Mouse (Mus musculus): ENCODE data around the gene Nicn1. TPM values are rescaled to one million over a fixed set of nuclear protein-coding genes. Genes with fewer than 3 reads are reported as not detected.
A peak's percentile ranks its signal among the peaks of the same experiment; 100 is the strongest.
"Not testable (repeated sequence)": the region's sequence is repeated elsewhere in the genome, so short reads cannot be mapped to it uniquely, and the experiment has no call there.

Nicn1 gene
- polyA plus RNA-seq, 1 experiment, result 39.3 TPM

- Histone ChIP-seq H3K36me3 (ENCODE audit: control insufficient read depth, insufficient read depth, low read length) (no peaks in the 10 kb centered on the region), H3K27ac (ENCODE audit: insufficient read depth, low read depth, low read length) (no peak overlapping the region; the same call in 1 of the 2 replicates), H3K4me3 (ENCODE audit: insufficient read depth, low read depth, low read length) (no peak overlapping the region), H3K27me3 (replicated peaks; ENCODE audit: control insufficient read depth, insufficient read depth, low read length) (no peaks in the 10 kb centered on the region), H3K4me1 (ENCODE audit: control insufficient read depth, insufficient read depth, low read length) (peaks cover 10% of the 10 kb centered on the region)
- peak; percentile 42 for DNase-seq
- TF ChIP-seq POLR2A (IDR thresholded peaks at IDR 0.05; ENCODE audit: low read depth, low read length) (no peak), CTCF (conservative IDR thresholded peaks at IDR 0.05; ENCODE audit: insufficient read depth, insufficient read length, low read depth, low read length) (no peak)
- 55% methylated on average over 7 of the region's 7 CpGs for WGBS
Observed at GRCm38 (mm10) chr9:108267691-108268090, 22.5 kb upstream of the Nicn1 start.

GRCm38 (mm10) chr9:108268701-108269100 is 21.5 kb upstream of the Nicn1 start:
- 57% methylated on average over 7 of the region's 7 CpGs for WGBS
- H3K27me3 ChIP-seq (replicated peaks; ENCODE audit: control insufficient read depth, insufficient read depth, low read length), result not testable (repeated sequence)

GRCm38 (mm10) chr9:108271941-108272340 is 18.3 kb upstream of the Nicn1 start:
- 15% methylated on average over 2 of the region's 2 CpGs for WGBS
- H3K4me1 ChIP-seq (ENCODE audit: control insufficient read depth, insufficient read depth, low read length), result peaks cover 17% of the 10 kb centered on the region
- H3K4me3 ChIP-seq (ENCODE audit: insufficient read depth, low read depth, low read length), result no peak overlapping the region
- H3K27ac ChIP-seq (ENCODE audit: insufficient read depth, low read depth, low read length), result no peak overlapping the region
- no peaks in the 10 kb centered on the region for H3K27me3 ChIP-seq (replicated peaks; ENCODE audit: control insufficient read depth, insufficient read depth, low read length)
- H3K36me3 ChIP-seq (ENCODE audit: control insufficient read depth, insufficient read depth, low read length), result no peaks in the 10 kb centered on the region
- DNase-seq, result peak; percentile 59
- TF ChIP-seq CTCF (conservative IDR thresholded peaks at IDR 0.05; ENCODE audit: insufficient read depth, insufficient read length, low read depth, low read length) (no peak), POLR2A (IDR thresholded peaks at IDR 0.05; ENCODE audit: low read depth, low read length) (no peak)

More at GRCm38 (mm10) chr9:108268701-108269100, 21.5 kb upstream of the Nicn1 start:
- H3K4me3 ChIP-seq (ENCODE audit: insufficient read depth, low read depth, low read length); H3K4me1 ChIP-seq (ENCODE audit: control insufficient read depth, insufficient read depth, low read length); H3K36me3 ChIP-seq (ENCODE audit: control insufficient read depth, insufficient read depth, low read length); H3K27ac ChIP-seq (ENCODE audit: insufficient read depth, low read depth, low read length): not testable (repeated sequence)
- peak; percentile 33 for DNase-seq

- Histone ChIP-seq H3K4me1 (ENCODE audit: control insufficient read depth, insufficient read depth, low read length) (peaks cover 14% of the 10 kb centered on the region), H3K4me3 (ENCODE audit: insufficient read depth, low read depth, low read length) (no peak overlapping the region), H3K36me3 (ENCODE audit: control insufficient read depth, insufficient read depth, low read length) (no peaks in the 10 kb centered on the region), H3K27ac (ENCODE audit: insufficient read depth, low read depth, low read length) (no peak overlapping the region), H3K27me3 (replicated peaks; ENCODE audit: control insufficient read depth, insufficient read depth, low read length) (no peaks in the 10 kb centered on the region)
- TF ChIP-seq CTCF (conservative IDR thresholded peaks at IDR 0.05; ENCODE audit: insufficient read depth, insufficient read length, low read depth, low read length) (no peak), POLR2A (IDR thresholded peaks at IDR 0.05; ENCODE audit: low read depth, low read length) (no peak)
- 65% methylated on average over 5 of the region's 5 CpGs for WGBS
- DNase-seq, result no peak
Observed at GRCm38 (mm10) chr9:108272691-108273090, 17.5 kb upstream of the Nicn1 start.

DNA sequence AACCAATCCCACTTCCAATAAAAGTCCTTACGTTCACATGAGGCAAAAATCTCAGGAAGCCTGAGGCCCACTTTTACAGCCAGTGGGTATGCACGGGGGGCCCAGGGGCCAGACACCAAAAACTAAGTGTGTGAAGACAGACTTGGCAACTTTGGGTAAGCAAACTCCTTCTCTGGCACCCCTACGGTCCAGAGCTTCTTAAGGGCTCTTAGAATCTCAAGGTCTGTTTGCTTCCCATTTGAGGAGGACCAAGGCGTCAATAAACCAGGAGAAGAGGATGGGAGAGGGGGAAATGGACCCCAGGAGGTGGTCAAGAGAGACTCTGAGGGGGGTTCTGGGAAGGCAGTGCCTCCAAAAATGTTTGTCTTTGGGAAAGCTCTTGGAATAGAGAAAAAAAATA is 16.7 kb upstream of the Nicn1 start:
- H3K4me1 ChIP-seq (ENCODE audit: control insufficient read depth, insufficient read depth, low read length), result peaks cover 14% of the 10 kb centered on the region
- H3K27ac ChIP-seq (ENCODE audit: insufficient read depth, low read depth, low read length), result no peak overlapping the region
- H3K36me3 ChIP-seq (ENCODE audit: control insufficient read depth, insufficient read depth, low read length), result no peaks in the 10 kb centered on the region
- WGBS, result 86% methylated on average over 4 of the region's 4 CpGs
- DNase-seq, result no peak
- H3K27me3 ChIP-seq (replicated peaks; ENCODE audit: control insufficient read depth, insufficient read depth, low read length), result no peaks in the 10 kb centered on the region
- H3K4me3 ChIP-seq (ENCODE audit: insufficient read depth, low read depth, low read length), result no peak overlapping the region
- TF ChIP-seq CTCF (conservative IDR thresholded peaks at IDR 0.05; ENCODE audit: insufficient read depth, insufficient read length, low read depth, low read length) (no peak), POLR2A (IDR thresholded peaks at IDR 0.05; ENCODE audit: low read depth, low read length) (no peak)

DNA sequence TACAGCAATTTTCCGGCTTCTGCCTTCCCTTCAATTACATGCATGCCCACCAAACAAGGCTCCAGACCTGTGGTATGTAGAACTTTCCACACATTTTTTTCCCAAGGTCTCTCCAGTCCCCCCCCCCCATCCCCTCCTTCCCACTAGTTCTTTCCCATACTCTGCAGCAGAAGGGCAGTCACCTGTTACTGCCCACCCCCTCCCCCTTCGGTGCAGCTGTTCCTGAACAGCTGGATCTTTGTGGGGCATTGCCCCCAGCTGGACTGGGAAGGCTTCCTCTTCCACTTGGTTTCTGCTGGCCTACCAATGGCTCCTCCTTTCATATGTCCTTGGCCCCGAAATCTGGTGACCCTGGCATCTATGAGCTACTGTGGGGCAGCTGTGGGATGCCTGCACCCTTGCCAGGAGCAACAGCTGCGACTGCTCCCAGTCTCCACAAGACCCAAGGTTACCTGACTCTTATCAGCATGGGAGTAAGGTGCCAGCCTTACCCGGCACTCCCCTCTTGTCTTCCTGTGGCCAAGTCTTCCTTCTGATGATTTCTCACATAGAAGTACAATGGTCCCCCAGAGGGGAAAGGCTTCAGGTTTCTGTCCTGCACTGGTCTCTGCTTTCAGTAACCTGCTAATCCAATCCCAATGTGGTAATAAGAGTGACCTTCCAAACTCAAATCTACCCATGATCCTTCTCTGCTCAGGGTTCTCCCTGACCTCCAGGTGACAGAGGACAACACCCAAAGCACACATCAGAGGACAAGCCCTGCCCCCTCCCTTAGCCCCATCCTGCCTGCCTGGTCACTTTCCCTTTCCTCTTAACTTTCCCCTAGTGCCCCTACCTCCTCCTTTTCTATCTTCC is 15.5 kb upstream of the Nicn1 start:
- Histone ChIP-seq H3K27me3 (replicated peaks; ENCODE audit: control insufficient read depth, insufficient read depth, low read length) (no peaks in the 10 kb centered on the region), H3K36me3 (ENCODE audit: control insufficient read depth, insufficient read depth, low read length) (no peaks in the 10 kb centered on the region), H3K4me3 (ENCODE audit: insufficient read depth, low read depth, low read length) (no peak overlapping the region), H3K27ac (ENCODE audit: insufficient read depth, low read depth, low read length) (peak overlapping the region; percentile 8), H3K4me1 (ENCODE audit: control insufficient read depth, insufficient read depth, low read length) (peaks cover 14% of the 10 kb centered on the region)
- TF ChIP-seq POLR2A (IDR thresholded peaks at IDR 0.05; ENCODE audit: low read depth, low read length), result no peak
- TF ChIP-seq CTCF (conservative IDR thresholded peaks at IDR 0.05; ENCODE audit: insufficient read depth, insufficient read length, low read depth, low read length), result no peak
- no peak for DNase-seq
- 59% methylated on average over 5 of the region's 5 CpGs for WGBS

DNA sequence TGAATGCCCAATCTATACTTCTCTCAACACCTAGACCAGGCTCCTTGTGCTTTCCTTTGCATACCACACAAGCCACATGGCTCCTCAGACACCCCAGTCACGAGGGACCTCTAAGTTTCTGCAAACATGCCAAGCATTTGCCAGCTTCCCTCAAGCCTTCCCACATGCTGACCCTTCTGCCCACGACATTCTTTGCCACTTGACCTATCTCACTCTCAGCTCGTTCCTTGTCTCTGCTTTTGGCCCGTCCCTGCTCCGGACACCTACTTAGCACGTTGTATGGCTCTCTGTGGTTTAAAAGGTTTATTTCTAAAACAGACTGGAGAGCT is 14.9 kb upstream of the Nicn1 start:
- 35% methylated on average over 6 of the region's 6 CpGs for WGBS
- DNase-seq, result peak; percentile 9
- Histone ChIP-seq H3K27ac (ENCODE audit: insufficient read depth, low read depth, low read length) (0 out of 2 replicates have a peak overlapping the region, but pooled peaks have one; percentile 8), H3K36me3 (ENCODE audit: control insufficient read depth, insufficient read depth, low read length) (no peaks in the 10 kb centered on the region), H3K27me3 (replicated peaks; ENCODE audit: control insufficient read depth, insufficient read depth, low read length) (no peaks in the 10 kb centered on the region), H3K4me1 (ENCODE audit: control insufficient read depth, insufficient read depth, low read length) (peaks cover 14% of the 10 kb centered on the region), H3K4me3 (ENCODE audit: insufficient read depth, low read depth, low read length) (no peak overlapping the region)
- TF ChIP-seq CTCF (conservative IDR thresholded peaks at IDR 0.05; ENCODE audit: insufficient read depth, insufficient read length, low read depth, low read length) (no peak), POLR2A (IDR thresholded peaks at IDR 0.05; ENCODE audit: low read depth, low read length) (no peak)
